Mouse (Mus musculus): Measurements from ENCODE around the gene Lypd6. TPM values are rescaled to one million over a fixed set of nuclear protein-coding genes. Genes with fewer than 3 reads are reported as not detected.

Gene Lypd6
- polyA plus RNA-seq (2015; fragmentation: Nextera tagmentation; extraction: Ambion mirVana) = 9.2 and 10.4 TPM in 2 replicates

DNA sequence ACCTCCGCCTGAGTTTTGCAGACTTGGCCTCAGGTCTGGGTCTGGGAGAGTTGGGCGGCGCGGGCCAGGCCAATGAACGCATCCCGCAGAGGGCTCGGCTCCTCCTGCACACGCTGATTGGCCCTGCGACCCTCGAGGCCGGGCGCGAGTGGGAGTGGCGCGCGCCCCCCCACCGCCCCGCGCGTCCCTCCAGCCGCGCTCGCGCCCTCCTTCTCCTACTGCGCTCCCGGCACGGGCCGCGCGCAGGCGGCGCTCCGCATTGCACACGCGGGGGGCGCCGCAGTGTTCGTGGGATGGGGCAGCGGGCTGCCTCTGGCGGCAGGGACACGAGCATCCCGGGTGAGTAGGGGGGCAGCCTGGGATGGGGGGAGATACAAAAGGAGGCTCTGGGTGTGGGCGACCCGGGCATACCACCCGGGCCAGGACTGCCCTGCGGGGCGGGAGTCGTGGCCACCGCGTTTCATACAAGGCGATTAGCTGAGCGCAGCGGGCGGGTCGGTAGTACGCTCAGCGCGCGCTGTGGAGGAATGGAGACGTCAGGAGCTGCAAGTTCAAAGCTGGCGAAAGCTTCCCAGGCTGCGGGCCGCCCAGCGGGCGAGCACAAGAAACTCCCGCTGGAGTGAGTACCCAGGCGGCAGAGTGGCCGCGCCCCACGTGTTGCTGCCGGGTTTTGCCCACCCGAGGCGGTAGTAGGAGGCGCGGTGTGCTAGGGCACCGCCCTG, at the start of gene Lypd6:
Lypd6 (plus strand) TSS at position 184 of the 722 bp plus-strand sequence.
- peak within 1 kb of the TSS; percentile 57 for H3K4me3 ChIP-seq
- H3K9me3 ChIP-seq = no peaks in the 10 kb centered on the region
- peak within 1 kb of the TSS; percentile 37 for H3K9ac ChIP-seq
- H3K36me3 ChIP-seq (replicated peaks) = no peaks in the 10 kb centered on the region
- peak; percentile 97 for ATAC-seq (replicated peaks)
- peak within 1 kb of the TSS; percentile 84 for H3K4me2 ChIP-seq
- peak within 1 kb of the TSS; percentile 18 for H3K27ac ChIP-seq
- H3K27me3 ChIP-seq (replicated peaks) = 0 out of 2 replicates have a peak, but pooled peaks cover 7% of the 10 kb centered on the region
- WGBS = under 1% methylated on average over 75 of the region's 76 CpGs
- peaks cover 18% of the 10 kb centered on the region for H3K4me1 ChIP-seq

DNA sequence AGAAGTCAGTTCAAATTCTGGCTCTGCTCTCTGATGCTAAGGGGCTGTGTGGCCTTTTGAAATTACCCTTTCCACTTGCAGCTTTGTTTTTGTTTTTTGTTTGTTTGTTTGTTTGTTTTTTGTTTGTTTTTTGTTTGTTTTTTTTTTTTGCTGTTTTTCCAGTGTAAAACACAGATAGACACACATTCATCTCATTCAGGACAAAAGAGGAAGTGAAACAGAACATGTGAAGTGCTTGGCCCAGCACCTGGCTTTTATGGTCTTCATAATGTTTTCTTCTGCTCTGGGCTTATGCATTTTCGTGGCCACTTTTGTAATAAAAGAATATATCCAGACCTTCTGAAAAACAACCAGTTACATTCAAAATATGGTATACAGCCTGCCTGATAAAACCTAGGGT, 46.8 kb upstream of the Lypd6 start:
- H3K9me3 ChIP-seq = no peaks in the 10 kb centered on the region
- H3K9ac ChIP-seq = no peak overlapping the region
- H3K4me2 ChIP-seq = no peak overlapping the region
- H3K27ac ChIP-seq = no peak overlapping the region
- no peak for ATAC-seq (replicated peaks)
- H3K4me3 ChIP-seq = no peak overlapping the region
- H3K4me1 ChIP-seq = no peaks in the 10 kb centered on the region
- WGBS = 89% methylated on average over 1 of the region's 1 CpGs
- no peaks in the 10 kb centered on the region for H3K36me3 ChIP-seq (replicated peaks)
- no peaks in the 10 kb centered on the region for H3K27me3 ChIP-seq (replicated peaks)

DNA sequence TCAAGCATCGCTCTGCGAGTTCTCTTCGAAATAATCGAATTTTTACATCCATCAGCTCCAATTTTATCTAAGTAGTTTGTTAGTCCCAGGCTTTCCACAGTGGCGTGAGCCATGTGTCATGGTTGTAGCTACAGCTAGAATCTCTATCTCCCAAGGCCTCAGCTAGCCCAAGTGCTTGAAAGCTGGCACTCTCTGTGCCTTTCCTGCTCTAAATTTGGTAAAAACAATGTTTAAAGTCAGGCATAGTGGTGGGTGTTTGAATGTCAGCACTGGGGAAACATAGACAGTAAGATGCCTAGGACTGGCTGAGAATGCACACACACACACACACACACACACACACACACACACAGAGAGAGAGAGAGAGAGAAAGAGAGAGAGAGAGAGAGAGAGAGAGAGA, 40.7 kb upstream of the Lypd6 start:
- H3K4me2 ChIP-seq = no peak overlapping the region
- H3K27ac ChIP-seq = no peak overlapping the region

DNA sequence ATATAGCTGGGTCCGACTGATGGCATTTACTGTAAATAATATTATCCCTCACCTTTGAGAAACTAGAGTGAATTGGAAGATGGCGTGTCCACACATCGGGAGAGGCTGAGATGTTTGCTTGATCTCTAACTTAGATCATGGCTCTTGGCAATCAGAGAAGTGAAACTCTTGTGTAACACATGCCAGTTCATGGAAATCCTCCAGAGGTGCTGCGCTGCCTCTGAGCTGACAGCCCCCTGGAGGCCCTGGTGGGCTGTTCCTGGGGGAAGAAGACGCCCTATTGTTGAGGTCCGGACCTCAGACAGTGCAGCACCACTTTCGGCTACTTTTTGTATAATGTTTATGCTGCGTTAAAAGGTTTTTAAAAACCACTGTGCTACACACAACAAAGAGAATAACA, 37.3 kb upstream of the Lypd6 start:
- no peak overlapping the region for H3K4me2 ChIP-seq
- H3K36me3 ChIP-seq (replicated peaks) = no peaks in the 10 kb centered on the region
- no peak overlapping the region for H3K4me3 ChIP-seq
- H3K9me3 ChIP-seq = no peaks in the 10 kb centered on the region
- no peaks in the 10 kb centered on the region for H3K4me1 ChIP-seq
- H3K27ac ChIP-seq = no peak overlapping the region
- ATAC-seq (replicated peaks) = no peak
- no peak overlapping the region for H3K9ac ChIP-seq
- 61% methylated on average over 8 of the region's 8 CpGs for WGBS
- H3K27me3 ChIP-seq (replicated peaks) = no peaks in the 10 kb centered on the region

More for the DNA sequence above, 40.7 kb upstream of the Lypd6 start:
- Histone ChIP-seq H3K9ac (no peak overlapping the region), H3K36me3 (replicated peaks) (no peaks in the 10 kb centered on the region), H3K9me3 (no peaks in the 10 kb centered on the region), H3K27me3 (replicated peaks) (no peaks in the 10 kb centered on the region), H3K4me3 (no peak overlapping the region), H3K4me1 (no peaks in the 10 kb centered on the region)
- no peak for ATAC-seq (replicated peaks)
- WGBS = 89% methylated on average over 5 of the region's 5 CpGs

DNA sequence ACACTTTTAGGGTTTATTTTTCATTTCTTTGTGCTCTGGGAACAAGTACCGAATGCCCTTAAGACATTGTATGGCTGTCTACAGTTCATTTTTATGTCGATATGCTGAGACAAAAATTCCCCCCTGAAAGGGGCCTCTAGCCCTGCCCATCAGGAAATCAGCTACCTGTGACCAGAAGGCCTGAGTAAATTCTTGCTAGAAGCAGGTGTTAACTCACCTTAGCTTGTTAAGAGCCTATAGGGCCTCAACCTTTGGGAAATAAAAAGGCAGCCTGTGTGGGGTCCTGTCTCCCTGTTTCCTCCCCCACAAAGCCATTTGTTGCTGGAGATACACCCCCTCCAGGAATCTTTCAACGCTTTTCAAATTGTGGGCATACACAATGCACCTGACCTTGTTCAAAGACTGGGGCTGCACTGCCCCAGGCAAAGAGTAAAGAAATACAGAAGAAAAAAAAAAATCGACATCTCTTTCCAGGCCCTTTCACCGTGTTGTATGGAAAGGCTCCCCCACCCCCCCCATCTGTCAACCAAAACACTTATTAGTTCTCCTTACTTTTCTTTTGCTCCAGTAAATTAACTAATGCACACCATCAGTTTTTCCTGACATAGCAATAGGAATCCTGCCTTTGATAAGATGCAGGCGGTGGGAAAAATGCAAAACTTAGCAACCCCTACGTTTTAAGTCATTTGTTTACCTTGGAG, 21.9 kb upstream of the Lypd6 start:
- no peaks in the 10 kb centered on the region for H3K9me3 ChIP-seq
- H3K9ac ChIP-seq = no peak overlapping the region
- H3K27me3 ChIP-seq (replicated peaks) = no peaks in the 10 kb centered on the region
- no peak overlapping the region for H3K27ac ChIP-seq
- 46% methylated on average over 7 of the region's 7 CpGs for WGBS
- H3K36me3 ChIP-seq (replicated peaks) = no peaks in the 10 kb centered on the region
- H3K4me1 ChIP-seq = no peaks in the 10 kb centered on the region
- ATAC-seq (replicated peaks) = 0 out of 2 replicates have a peak, but pooled peaks have one; percentile 45
- H3K4me3 ChIP-seq = no peak overlapping the region
- no peak overlapping the region for H3K4me2 ChIP-seq

DNA sequence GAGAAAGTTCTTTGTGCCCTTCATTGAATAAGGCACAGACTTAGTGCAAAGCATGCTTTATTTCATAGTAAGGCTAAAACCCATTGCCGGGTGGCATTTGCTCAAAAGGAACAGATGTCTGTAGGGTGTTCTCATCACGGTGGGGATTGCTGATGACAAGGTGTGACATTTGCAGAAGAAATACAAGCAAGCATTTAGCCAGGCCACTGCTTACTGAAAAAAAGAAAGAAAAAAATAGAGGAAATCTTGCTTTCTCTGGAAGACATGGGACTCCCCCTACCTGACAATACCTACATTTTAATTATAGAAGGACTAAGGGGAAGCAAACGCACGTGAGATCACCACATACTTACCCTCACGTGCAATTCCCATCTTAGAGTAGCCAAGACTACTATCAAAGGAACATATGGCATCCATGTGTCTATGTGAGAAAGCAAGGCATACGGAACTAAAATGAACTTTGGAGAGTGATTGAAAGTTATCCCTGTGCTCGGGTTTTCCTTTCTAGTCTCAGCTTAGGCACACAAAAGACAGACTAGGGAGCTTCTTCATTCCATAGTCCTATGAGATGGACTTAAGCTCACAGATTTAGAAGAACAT, 21.3 kb upstream of the Lypd6 start:
- no peak overlapping the region for H3K4me3 ChIP-seq
- H3K9ac ChIP-seq = no peak overlapping the region
- H3K36me3 ChIP-seq (replicated peaks) = no peaks in the 10 kb centered on the region
- H3K9me3 ChIP-seq = no peaks in the 10 kb centered on the region
- H3K27me3 ChIP-seq (replicated peaks) = no peaks in the 10 kb centered on the region
- H3K4me1 ChIP-seq = no peaks in the 10 kb centered on the region
- no peak overlapping the region for H3K4me2 ChIP-seq
- 57% methylated on average over 7 of the region's 7 CpGs for WGBS
- ATAC-seq (replicated peaks) = no peak
- H3K27ac ChIP-seq = no peak overlapping the region

DNA sequence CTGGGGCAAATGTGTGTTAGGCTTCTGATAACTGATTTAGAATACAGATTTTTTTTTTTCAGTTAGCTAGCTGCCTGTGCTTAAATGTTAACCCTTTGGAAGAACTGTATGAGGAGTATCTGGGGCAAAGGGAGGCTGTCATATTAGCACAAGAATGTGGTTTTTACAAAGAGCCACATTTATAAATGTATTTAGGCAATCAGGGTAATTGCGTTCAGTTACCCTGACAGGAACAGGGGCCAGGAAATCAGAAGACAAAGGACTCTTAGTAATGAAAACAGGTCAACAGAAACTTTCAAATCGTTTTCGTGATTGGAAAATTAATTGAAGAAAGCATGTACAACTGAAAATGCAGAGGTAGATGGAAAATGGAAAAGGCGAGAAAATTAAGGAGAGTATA, 20.4 kb upstream of the Lypd6 start:
- 86% methylated on average over 4 of the region's 4 CpGs for WGBS

DNA sequence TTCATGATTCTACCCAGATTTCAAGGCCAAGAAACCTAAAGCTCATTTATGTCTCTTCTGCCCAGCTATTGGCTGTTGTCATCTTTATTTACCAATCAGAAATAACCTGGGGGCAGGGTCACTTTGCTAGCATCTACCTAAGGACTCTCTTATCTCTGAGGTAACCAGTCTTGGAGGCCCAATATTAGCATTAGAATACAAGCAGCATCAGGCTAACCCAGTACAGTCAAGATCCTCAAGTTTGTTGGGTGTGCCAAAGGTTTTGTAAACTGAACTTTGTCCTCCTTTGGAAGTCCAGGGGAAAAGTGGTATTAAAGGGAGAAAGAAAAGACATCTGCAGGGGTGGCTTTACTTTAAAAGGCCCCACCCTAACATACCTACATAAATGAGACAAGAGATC, 17.8 kb upstream of the Lypd6 start:
- H3K4me2 ChIP-seq = no peak overlapping the region
- no peaks in the 10 kb centered on the region for H3K36me3 ChIP-seq (replicated peaks)
- no peak overlapping the region for H3K4me3 ChIP-seq
- no peaks in the 10 kb centered on the region for H3K4me1 ChIP-seq
- no peak overlapping the region for H3K9ac ChIP-seq
- no peaks in the 10 kb centered on the region for H3K9me3 ChIP-seq
- H3K27ac ChIP-seq = no peak overlapping the region
- no peaks in the 10 kb centered on the region for H3K27me3 ChIP-seq (replicated peaks)
- no peak for ATAC-seq (replicated peaks)

More for the DNA sequence above, 20.4 kb upstream of the Lypd6 start:
- no peak for ATAC-seq (replicated peaks)
- Histone ChIP-seq H3K9ac (no peak overlapping the region), H3K9me3 (no peaks in the 10 kb centered on the region), H3K27me3 (replicated peaks) (no peaks in the 10 kb centered on the region), H3K27ac (no peak overlapping the region), H3K4me2 (no peak overlapping the region), H3K36me3 (replicated peaks) (no peaks in the 10 kb centered on the region), H3K4me1 (no peaks in the 10 kb centered on the region), H3K4me3 (no peak overlapping the region)

DNA sequence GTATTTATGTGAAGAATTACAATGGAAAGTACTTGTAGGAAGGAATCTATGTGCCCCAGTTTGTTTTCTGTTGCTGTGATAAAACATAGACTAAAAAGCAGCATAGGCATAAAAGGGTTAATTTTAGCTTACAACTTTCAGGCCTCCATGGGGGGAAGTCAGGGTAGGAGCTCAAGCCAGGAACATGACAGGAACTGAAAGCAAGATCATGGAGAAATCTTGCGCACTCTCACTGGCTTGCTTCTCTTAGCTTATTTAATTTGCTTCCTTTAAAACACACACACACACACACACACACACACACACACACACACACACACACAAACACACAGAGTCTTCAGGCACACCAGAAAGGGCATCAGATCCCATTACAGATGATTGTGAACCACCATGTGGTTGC, 12.3 kb upstream of the Lypd6 start:
- no peak overlapping the region for H3K27ac ChIP-seq
- H3K4me1 ChIP-seq = no peaks in the 10 kb centered on the region
- 75% methylated on average over 1 of the region's 1 CpGs for WGBS
- ATAC-seq (replicated peaks) = no peak
- H3K36me3 ChIP-seq (replicated peaks) = no peaks in the 10 kb centered on the region
- H3K27me3 ChIP-seq (replicated peaks) = no peaks in the 10 kb centered on the region
- H3K9ac ChIP-seq = no peak overlapping the region
- no peak overlapping the region for H3K4me3 ChIP-seq
- H3K4me2 ChIP-seq = no peak overlapping the region
- H3K9me3 ChIP-seq = no peaks in the 10 kb centered on the region

DNA sequence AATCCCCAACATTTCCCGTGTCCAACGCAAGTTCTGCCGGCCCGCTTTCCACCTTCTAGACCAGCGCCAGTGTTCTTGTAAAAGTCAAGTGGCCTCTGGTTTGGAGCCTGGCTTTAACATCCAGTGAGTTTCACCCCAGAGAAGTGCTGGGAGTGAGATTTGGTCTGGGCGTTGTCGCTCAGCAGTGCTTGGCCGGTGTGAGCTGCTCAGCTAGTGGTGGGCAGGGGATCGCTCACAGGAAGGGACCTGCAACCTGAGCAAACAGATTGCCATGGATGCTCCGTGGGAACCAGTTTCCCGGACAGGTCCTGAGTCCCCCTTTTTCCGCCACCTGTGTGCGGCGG, 355 bp upstream of the Lypd6 start:
- Histone ChIP-seq H3K4me1 (peaks cover 18% of the 10 kb centered on the region), H3K36me3 (replicated peaks) (no peaks in the 10 kb centered on the region), H3K9me3 (no peaks in the 10 kb centered on the region), H3K9ac (peak overlapping the region; percentile 37), H3K4me2 (peak overlapping the region; percentile 84), H3K4me3 (peak overlapping the region; percentile 57), H3K27ac (no peak overlapping the region), H3K27me3 (replicated peaks) (0 out of 2 replicates have a peak, but pooled peaks cover 7% of the 10 kb centered on the region)
- under 1% methylated on average over 14 of the region's 14 CpGs for WGBS
- peak; percentile 61; the same call in 1 of the 2 replicates for ATAC-seq (replicated peaks)

DNA sequence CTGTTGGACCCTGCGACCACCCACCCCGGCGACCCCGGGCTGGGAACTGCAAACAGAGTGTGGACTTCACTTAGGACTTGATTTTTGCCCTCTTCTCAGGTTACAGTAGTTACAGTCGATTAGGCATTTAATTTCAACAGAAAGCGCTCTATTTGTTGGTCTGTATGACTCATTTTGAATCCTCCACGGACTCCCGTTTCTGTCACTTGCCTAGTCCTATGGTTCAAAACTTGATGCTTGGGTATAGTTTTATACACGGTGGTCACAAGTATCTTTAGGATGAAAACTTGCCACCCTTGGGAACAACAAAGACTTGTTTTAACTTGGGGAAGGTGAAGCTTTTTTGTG, 713 bp downstream of the Lypd6 start:
- H3K36me3 ChIP-seq (replicated peaks) = no peaks in the 10 kb centered on the region
- peak overlapping the region; percentile 57 for H3K4me3 ChIP-seq
- 0 out of 2 replicates have a peak, but pooled peaks cover 7% of the 10 kb centered on the region for H3K27me3 ChIP-seq (replicated peaks)
- no peak for ATAC-seq (replicated peaks)
- 2% methylated on average over 9 of the region's 9 CpGs for WGBS
- H3K4me1 ChIP-seq = peaks cover 18% of the 10 kb centered on the region
- H3K4me2 ChIP-seq = peak overlapping the region; percentile 84
- H3K27ac ChIP-seq = no peak overlapping the region
- peak overlapping the region; percentile 37 for H3K9ac ChIP-seq
- H3K9me3 ChIP-seq = no peaks in the 10 kb centered on the region

DNA sequence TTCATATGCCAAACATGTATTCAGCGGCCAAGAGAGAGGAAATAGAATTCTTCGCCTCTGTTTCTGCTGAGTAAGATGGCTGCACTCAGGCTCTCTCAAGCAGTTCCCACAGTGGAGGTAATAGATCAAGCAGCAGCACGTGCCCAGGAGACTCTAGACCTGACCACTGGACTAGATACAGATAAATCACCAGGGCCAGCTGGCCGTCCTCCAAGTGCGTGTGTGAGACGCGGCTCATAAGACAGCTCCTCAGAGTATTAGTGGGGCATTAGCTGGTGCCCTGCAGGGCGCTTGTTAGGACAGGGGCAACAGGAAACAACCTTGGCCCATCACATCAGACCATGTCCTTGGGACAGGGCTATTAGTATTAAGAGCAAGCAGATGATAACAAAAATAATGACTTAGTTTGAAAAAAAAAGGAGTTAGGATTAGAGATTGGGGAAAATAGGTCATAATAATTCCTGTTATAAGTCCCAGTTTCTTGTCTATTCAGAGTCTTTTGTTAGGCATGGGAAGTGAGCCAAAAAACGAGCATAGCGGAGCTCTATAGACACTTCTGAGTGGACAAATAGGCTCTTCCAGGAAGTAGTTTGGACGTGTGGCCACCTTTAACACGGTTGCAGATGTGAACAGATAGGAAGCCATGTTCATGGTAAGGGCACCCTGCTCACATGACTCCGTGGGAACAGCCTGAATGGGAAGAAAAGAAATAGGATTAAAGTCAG, 3.5 kb downstream of the Lypd6 start:
- Histone ChIP-seq H3K4me1 (peaks cover 18% of the 10 kb centered on the region), H3K4me3 (no peak overlapping the region), H3K9me3 (no peaks in the 10 kb centered on the region), H3K9ac (no peak overlapping the region), H3K4me2 (no peak overlapping the region), H3K27me3 (replicated peaks) (0 out of 2 replicates have a peak, but pooled peaks cover 7% of the 10 kb centered on the region), H3K36me3 (replicated peaks) (no peaks in the 10 kb centered on the region), H3K27ac (no peak overlapping the region)
- WGBS = 65% methylated on average over 13 of the region's 13 CpGs
- no peak for ATAC-seq (replicated peaks)

Measured in midbrain, embryonic 15.5 days (tissue).